Mouse (Mus musculus) heart, adult 2 months (tissue): ENCODE data around the gene Ptx3.

Experiments
- CTCF ChIP-seq: fragments of 200-600 bp; IDR thresholded peaks from 2 replicates; pipeline ENCODE4 v1.8.1; 2022; ENCODE audit warnings: antibody characterized with exemption, mild to moderate bottlenecking, moderate library complexity
- EP300 ChIP-seq: fragments of 200-500 bp; IDR thresholded peaks from 2 replicates; pipeline ENCODE4 v1.6.1; 2011; ENCODE audit warnings: low read depth, low read length, control low read depth; ENCODE audit not compliant: insufficient read depth
- POLR2A ChIP-seq: fragments of 200-500 bp; IDR thresholded peaks from 2 replicates; pipeline ENCODE4 v1.6.1; 2011; ENCODE audit warnings: mild to moderate bottlenecking, low read depth, low read length, control low read depth; ENCODE audit not compliant: insufficient read depth

- TF ChIP-seq CTCF (no peak), POLR2A (no peak), EP300 (no peak)
Observed at GRCm38 (mm10) chr3:66208836-66209573, 10.7 kb upstream of the Ptx3 start.
